Mouse (Mus musculus) liver, embryonic 11.5 days (tissue): Measurements from ENCODE around the gene Gm4792. TPM values are rescaled to one million over a fixed set of nuclear protein-coding genes. Genes with fewer than 3 reads are reported as not detected.

Experiments
- polyA plus RNA-seq: library from polyadenylated mRNA; unstranded; fragments of >200 nt; fragmentation: Nextera tagmentation; extraction: Ambion mirVana; gene quantifications from 2 replicates; pipeline ENCODE4 v1.2.1, GENCODE M21; 2014

Gene Gm4792
- polyA plus RNA-seq, 1 experiment from 2014 or later: not detected

Other genes starting within 250 kb of the Gm4792 start
- gene Nr2c1, start 150.7 kb downstream of the Gm4792 start, polyA plus RNA-seq: 6.4 and 7.4 TPM in 2 replicates
- gene Ndufa12, start 100.0 kb downstream of the Gm4792 start, polyA plus RNA-seq: 419 and 432 TPM in 2 replicates
- gene Tmcc3, start 13.2 kb upstream of the Gm4792 start, polyA plus RNA-seq: 5.1 and 5.6 TPM in 2 replicates